Mouse (Mus musculus) common myeloid progenitor, adult 5-6 weeks (primary cell): ENCODE data around the gene Lrrn2. TPM values are rescaled to one million over a fixed set of nuclear protein-coding genes. Genes with fewer than 3 reads are reported as not detected.

Source experiments
- ATAC-seq: replicated peaks from 2 replicates; pipeline ENCODE4 v1.8.0; 2016; ENCODE audit warnings: low read depth, mild to moderate bottlenecking, moderate TSS enrichment, inconsistent platforms; ENCODE audit not compliant: poor library complexity, severe bottlenecking
- total RNA-seq: library from RNA; stranded (forward); fragments of 200-1000, 187-1606 nt; gene quantifications from 2 replicates; pipeline ENCODE4 v1.2.3, GENCODE M21; 2017

The Lrrn2 gene
- total RNA-seq, result not detected in 2 replicates

GRCm38 (mm10) chr1:132880161-132881005 lies at the start of gene Lrrn2:
Gene Lrrn2, plus strand, starts transcription at chr1:132880273.
- ATAC-seq, result no peak

DNA sequence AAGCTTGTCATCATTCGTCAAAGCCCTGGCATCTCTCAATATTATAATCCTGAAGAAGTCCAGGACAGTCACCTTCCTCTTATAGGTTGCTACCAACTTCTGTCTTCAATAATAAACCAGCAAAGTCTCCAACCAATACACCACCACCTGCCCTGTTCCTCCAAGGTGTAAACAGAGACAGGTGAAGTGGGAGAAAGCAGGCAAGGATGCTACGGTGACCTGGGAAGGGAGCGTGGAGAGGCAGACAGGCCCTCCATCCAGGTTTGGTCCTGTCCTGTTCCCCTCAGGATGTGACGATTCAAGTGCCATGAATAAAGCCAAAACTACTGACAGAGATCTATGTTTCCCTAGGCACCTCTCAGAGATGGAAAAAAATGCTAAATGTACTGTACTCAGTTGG lies 48.1 kb upstream of the Lrrn2 start:
- ATAC-seq, result no peak

GRCm38 (mm10) chr1:132834037-132834436 lies 46.0 kb upstream of the Lrrn2 start:
- ATAC-seq, result peak; percentile 67

DNA sequence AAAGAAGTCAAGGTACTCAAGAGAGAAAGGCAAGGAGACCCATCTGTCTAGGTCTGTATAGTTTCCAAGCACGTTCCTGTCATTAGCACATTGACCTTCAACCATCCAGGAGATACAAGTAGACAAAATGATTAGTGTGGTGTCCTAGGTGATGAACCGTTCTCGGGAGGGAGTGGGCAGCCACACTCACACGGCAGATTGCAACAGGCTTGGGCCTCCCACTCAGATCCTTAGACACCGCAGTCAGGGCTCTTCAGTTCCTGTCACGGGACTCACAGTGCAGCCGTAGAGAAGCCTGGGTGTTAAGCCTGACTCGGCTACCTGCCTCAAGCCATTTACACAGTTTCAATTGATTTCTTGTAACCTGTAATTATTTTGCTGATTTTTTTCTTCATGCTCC lies 43.2 kb upstream of the Lrrn2 start:
- ATAC-seq, result no peak

DNA sequence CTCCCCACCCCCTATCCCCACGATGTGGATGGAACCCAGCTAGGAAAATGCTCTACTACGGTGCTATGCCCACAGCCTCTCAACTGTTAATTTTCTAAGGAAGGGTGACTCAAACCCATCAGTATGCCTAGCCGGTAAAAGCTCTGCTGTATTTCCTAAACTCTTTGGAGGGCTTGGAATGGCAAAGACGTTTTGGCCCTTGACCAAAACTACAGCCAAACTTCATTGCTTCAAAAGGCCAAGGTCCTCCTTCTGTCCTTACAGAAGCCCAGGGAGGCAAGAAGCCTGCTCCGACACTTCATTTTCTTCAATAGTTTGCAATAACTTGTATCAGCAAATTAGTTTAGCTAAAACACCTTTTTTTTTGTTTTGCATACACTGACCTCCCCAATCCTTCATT lies 42.4 kb upstream of the Lrrn2 start:
- no peak for ATAC-seq

DNA sequence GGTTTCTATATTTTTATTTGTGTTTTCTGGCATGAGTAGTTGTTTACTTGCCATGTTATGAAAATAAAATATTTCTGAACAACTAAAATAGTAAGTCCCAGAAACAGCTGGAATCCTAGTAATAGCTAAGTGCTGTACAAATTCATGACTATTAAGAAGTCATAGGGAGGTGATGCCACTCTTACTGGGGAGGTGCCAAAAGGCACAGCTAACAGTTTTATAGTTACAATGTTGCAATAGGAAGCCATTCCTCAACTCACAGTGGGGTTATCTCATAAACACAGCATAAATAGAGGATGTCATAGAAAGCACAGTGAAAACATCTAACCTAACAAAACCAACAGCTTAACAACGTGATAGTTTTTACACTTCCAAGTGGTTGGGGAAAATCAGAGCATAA lies 41.7 kb upstream of the Lrrn2 start:
- no peak for ATAC-seq

GRCm38 (mm10) chr1:132843612-132844011 lies 36.5 kb upstream of the Lrrn2 start:
- ATAC-seq, result no peak

DNA sequence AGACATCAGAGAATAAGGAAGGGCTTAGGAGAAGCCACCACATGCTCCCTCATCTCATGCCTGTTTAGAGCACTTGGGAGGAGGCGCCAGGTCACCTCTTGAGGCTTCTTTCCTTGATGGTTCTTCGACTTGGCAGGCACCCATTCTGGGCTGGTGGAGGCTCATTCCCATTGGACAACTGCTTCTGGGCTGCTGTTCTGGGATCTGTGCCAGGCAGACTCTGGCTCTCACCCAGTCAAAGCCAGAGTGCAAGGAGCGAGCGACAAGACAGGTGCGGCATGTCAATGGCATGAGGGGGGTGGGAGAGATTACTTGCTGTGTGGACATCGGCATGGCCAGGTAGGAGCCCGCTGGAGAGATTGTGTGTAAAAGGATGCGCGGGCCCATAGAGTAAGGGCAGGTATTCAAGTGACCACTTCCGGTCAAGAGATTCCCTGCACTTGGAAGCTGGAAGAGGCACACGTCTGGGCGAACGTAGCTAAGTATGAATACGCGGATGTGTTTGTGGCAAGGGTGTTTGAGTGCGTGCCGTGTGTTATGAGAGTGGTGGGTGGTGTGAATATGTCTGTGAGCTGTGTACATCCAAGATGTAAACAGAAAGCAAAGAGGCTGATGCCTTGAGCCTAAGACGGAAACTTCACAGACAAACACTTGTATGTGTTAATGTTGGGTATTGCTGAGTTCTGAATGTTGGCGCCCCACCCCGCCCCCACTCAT lies 35.8 kb upstream of the Lrrn2 start:
- ATAC-seq, result no peak

DNA sequence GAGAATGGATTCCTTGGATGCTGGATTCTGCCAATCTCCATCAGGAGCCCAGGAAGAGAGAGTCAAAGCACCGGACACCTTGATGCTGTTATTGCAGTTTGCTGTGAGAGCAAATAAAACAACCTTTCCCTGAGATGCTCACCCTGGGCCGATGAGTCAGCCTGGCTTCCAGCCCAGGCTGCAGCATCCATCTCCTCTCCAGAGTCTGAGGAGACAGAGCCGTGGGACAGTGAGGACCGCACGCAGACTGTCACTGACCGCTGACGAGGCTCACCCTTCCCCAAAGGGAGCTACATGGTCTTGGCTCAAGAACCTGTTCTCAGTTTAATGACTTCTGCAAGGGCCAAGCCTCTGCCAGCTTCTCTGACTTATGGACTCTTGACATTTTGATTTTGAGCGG lies 34.3 kb upstream of the Lrrn2 start:
- ATAC-seq, result no peak

DNA sequence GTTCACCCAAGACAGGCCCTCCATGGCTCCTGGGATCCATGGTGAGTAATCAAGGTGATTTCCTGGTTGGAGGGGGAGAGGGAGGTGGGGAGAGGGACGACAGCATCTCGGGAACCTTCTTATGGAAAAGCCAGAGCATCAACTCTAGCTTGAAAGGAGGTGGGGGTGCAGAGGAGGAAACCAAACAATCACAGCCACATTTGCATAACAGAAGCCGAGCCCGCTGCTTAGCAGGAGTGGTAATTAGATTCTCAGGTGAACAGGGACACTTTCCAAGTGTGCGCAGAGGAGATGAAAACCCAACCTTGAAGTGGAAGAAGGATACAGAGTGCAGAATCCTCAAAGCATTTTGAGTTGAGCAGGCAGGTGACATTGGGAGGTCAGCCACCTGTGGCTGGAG lies 29.3 kb upstream of the Lrrn2 start:
- no peak for ATAC-seq

DNA sequence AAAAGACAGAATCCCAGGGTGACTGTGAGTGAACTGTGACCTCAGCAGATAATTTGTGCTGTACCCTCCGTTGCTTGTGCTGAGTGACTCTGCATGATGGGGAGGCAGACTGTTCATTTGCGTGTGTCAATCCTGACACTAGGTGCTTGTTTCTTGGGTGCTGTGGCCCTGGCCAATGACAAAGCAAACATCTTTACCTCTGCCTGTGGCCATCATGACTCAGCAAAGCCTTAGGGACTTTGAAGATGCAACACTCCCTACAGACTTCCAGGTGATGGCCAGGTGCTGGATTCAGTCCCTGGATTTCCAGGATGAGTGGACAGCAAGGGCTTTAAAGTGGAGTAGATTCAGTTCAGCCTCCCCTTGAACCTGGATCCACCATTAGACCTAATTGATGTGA lies 28.8 kb upstream of the Lrrn2 start:
- ATAC-seq, result no peak

GRCm38 (mm10) chr1:132851771-132852170 lies 28.3 kb upstream of the Lrrn2 start:
- ATAC-seq, result no peak

- ATAC-seq, result no peak
Observed at GRCm38 (mm10) chr1:132853312-132853711, 26.8 kb upstream of the Lrrn2 start.

DNA sequence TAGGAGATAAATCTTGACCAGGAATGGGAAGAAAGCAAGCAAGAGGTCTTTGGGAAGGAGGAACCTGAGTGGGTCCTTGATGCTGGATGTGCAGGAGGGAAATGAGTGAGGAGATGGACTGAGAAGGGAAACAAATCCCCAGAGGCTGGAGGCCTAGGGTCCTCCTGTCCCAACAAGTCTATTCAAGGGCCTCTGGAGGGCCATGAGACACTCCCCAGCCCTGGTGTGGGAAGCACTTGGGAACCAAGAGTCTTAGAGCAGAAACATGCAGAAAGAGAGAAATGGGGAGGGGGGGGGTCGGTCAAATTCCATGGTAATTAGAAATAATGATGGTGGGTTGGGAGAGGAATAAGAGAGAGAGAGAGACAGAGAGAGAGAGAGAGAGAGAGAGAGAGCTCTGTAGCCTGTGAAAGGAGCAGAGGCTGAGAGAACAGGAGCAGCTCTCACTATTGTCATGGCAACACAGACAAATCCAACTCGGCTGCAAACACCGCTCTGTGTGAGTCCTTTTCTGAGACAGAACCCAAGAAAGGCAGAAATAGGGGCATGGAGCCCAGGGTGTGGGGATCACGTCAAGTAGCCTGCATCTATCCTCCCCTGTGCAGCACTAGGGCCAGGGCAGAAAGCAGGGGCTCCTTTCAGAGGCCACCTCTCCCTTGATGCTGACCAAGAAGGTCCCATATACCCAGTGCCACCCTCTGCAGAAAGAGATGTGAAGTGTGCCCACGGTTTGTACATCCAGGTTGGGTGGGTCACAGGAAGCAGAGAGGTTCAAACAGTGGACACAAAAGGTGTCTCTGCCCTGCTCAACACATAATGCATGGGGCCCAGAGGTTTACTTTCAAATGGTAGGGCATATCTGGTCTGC lies 21.3 kb upstream of the Lrrn2 start:
- no peak for ATAC-seq

- ATAC-seq, result no peak
Observed at GRCm38 (mm10) chr1:132864220-132864619, 15.9 kb upstream of the Lrrn2 start.

DNA sequence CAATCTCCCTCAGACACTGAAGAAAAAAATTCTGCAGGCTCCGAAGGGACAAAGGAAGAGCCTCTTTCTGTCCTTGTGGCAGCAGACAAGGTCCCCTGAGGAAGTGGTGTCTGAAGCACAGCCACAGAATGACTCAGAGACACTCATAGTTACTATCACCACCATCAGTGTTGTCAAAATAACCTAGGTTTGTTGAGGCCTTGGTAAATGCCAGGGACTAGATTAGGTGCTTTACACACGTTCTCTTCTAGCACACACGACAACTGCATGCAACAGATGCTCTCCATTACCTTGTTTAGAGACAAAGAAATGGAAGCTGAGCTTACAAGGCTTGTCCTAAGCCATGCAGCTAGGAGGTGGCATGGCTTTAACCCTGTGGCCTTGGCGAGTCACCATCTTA lies 14.5 kb upstream of the Lrrn2 start:
- no peak for ATAC-seq

DNA sequence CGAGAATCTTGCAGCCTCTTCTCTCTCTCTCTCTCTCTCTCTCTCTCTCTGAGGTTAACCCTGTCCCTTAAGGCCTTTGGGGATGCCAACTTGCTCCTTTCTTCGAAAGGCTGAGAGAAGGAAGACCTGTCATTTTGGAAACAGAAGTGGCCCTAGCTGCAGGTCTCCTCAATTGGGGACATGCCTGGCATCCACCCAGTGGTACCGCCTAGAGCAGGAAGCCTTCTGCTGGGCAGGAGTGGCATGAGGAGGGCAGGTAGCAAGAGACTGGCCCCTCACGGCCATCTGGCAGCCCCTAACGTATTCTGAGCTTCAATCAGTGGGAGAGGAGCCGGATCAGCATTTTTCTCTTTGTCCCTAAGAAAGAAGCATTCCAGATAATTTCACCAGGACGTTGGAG lies 9.7 kb upstream of the Lrrn2 start:
- ATAC-seq, result no peak

DNA sequence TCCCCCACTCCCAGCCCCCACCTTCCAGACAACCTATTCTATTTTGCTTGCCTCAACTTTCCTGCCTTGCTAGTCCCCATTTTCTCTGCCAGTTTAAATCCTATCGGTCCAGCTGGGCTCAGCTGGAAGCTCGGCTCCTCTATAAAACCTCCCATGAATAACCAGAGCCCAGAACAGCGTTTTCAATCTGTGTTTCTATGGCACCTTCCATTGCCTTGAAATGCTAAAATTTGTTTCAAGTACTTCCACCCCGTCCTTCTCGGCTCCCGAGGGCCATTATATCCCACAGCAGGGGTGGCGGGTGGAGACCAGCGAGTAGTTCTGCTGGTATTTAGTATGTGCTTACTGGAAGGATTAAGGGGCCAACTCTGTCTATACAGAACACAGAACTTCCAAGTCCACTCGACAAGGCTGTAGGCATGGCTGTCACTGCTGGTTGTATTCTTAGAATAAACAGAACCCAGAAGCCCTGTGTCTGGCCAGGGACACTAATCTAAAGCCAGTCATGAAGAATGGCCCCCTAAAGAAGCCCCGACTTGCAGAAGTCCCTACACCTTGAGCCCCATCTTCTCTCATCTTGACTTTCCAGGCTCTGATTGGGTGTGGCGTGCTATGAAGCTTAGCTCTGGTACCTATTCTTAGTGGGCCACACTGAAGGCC lies 992 bp upstream of the Lrrn2 start:
- ATAC-seq, result no peak

GRCm38 (mm10) chr1:132879801-132880160 lies 292 bp upstream of the Lrrn2 start:
- ATAC-seq, result no peak

DNA sequence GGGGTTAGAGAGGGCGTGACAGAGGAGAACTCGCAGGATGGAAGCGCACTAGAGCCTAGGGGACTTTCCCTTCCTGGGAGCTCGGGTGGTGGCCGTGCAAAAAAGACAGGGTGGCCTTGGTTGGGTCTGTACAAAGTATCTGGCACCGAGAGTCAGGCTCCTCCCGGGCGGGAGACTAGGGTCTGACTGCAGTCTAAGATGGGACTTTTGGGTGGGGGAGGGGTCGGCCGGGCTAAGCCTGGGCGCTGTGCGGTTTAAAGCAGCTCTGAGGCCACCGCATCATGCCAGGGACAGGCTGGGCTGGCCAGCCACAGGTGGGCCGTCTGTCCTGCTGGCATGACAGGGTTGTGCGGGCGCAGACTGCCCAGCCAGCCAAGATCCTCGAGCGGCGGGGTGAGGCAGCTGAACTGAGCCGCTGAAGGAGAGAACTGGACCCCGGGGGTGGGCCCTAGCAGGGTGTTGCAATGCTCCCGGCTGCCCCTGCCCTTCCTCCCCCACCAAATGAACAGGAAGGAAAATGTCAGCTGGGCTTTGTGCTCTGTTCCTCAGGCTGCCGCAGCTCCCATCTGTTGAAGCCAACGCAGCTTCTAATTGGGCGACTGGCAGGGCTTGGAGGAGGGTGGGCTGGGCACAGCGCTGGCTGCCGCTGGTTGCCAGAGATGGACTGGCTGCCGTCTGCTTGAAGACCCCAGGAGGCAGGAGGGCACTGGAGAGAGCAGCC lies 1.1 kb downstream of the Lrrn2 start:
- peak; percentile 68 for ATAC-seq
